Mouse (Mus musculus): ENCODE results near the gene Ccdc92.

GRCm38 (mm10) chr5:124785650-124786049 is 76.6 kb downstream of the Ccdc92 start:
- TF ChIP-seq GATA1 (IDR thresholded peaks at IDR 0.05; ENCODE audit: borderline replicate concordance, low read length): no peak
- no peak for TF ChIP-seq FLI1 (IDR thresholded peaks at IDR 0.05; ENCODE audit: low read length)

Data from megakaryocyte, embryonic 14.5 days (primary cell).